Mouse (Mus musculus): Measurements from ENCODE around the gene Chit1. TPM values are rescaled to one million over a fixed set of nuclear protein-coding genes. Genes with fewer than 3 reads are reported as not detected.

The Chit1 gene
- polyA plus RNA-seq, 3 experiments from 2014 or later = not detected

GRCm38 (mm10) chr1:134150745-134151144 lies 39.7 kb downstream of the Chit1 start:
- no peak for ATAC-seq

DNA sequence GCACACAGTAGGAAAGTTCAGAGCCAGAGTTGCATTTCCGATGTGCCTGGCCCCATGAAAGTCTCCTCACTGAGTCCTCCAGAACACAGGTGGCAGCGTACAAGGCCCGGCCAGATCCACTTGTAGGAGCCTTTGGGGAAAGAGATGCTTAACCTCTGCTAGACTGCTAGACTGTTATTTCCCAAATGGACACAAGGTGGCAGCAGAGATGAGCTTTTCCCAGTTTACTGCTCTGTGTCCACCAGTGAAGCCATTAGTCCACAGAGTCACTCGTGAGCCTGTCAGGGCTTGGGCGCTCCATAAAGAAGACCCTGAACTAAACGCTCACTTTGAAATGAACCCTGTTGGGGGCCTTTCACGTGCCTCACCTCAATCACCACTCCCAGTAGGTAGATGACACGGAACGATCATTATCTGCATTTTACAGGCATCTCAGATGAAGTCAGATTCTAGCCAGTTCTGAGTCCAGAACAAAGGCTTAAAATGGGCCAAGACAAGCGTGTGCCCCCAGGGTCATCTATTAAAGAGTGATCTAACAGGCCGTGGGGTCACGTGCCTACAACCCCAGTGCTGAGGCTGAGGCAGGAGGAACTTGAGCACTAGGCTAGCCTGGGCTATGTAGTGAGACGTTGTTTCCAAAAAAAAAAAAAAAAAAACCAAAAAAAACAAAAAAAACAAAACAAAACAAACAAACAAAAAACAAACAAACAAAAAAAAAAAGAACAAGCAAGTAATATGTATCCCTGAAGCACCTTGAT lies 40.8 kb downstream of the Chit1 start:
- peak; percentile 46 for ATAC-seq

GRCm38 (mm10) chr1:134152626-134153590 lies 41.9 kb downstream of the Chit1 start:
- ATAC-seq = no peak

DNA sequence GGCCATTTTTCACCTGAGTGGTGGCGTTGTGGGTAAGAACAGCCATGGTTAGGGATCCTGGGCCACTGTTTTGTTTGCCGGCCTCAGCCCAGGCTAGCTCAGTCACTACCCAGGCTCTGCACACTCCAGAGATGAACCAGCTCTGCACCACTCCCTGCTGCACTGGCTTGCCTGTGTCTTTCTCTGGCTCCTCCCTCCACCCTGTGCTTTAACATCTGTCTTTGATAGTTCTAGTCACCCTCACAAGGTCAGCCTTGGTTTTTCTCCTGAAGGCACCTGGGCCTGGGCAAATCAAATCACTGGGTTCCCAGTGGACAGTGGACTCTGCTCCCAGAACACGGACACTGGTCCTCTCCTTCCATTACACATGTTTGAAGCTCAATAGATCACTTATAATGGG lies 43.1 kb downstream of the Chit1 start:
- no peak for ATAC-seq

DNA sequence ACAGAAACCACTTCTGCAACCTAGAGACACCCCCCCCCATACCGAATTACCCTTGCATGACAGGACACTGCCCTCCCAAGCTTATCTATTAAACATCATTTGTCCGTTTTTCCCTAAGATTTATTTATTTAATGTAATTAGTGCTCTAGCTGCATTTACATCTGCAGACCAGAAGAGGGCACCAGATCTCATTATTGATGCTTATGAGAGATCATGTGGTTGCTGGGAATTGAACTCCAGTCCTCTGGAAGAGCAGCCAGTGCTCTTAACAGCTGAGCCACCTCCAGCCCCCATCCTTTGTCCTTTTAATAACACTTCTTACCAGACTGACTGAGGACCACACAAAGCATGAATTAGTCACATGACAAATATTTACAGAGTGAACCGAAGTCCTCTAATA lies 43.6 kb downstream of the Chit1 start:
- no peak for ATAC-seq

DNA sequence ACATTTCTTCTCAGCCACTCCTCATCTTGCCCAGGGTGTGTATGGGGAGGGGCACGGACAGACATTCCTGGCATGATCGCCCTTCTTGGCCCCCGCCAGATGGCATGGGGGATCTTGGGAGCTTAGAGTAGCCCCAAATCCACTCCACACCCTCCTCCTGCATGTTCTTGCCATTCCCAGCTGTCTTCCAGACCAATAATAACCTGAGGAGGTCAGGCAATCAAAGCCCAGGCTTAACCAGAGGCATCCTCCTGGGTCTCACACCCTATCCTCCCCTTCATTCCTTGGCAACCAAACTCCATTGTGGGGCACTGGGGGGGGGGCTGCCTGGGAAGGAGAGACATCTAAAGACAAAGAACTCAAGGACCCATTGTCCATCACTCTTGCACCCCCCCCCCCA lies 49.4 kb downstream of the Chit1 start:
- no peak for ATAC-seq

DNA sequence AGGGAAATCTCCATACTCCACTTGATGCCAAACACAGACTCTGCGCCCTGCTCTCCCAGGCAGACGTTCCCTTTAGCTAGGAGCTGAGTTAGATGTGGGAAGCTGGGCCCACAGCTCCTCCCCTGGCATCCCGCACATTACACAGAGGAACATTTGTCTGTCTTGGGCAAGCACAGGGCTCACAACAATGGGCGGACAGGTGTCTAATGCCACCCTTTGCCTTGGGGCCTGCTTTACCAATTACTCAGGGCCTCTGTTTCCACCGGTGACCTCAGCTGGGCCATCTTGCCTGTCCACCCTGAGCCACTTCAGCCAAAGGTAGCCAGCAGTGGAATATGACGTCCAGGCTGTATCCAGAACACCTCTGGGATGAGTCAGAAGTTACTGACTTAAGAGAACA lies 50.4 kb downstream of the Chit1 start:
- no peak for ATAC-seq

- no peak for ATAC-seq
These were observed 51.6 kb downstream of the Chit1 start for GRCm38 (mm10) chr1:134162510-134163225.

- ATAC-seq = no peak
These were observed 52.4 kb downstream of the Chit1 start for GRCm38 (mm10) chr1:134163476-134163875.

- ATAC-seq = no peak
These were observed 53.4 kb downstream of the Chit1 start for GRCm38 (mm10) chr1:134164454-134164853.

- ATAC-seq = no peak
These were observed 55.5 kb downstream of the Chit1 start for GRCm38 (mm10) chr1:134166547-134166946.

GRCm38 (mm10) chr1:134167416-134168305 lies 56.6 kb downstream of the Chit1 start:
- no peak for ATAC-seq

GRCm38 (mm10) chr1:134168567-134168966 lies 57.5 kb downstream of the Chit1 start:
- ATAC-seq = no peak

GRCm38 (mm10) chr1:134168985-134169697 lies 58.1 kb downstream of the Chit1 start:
- no peak for ATAC-seq

DNA sequence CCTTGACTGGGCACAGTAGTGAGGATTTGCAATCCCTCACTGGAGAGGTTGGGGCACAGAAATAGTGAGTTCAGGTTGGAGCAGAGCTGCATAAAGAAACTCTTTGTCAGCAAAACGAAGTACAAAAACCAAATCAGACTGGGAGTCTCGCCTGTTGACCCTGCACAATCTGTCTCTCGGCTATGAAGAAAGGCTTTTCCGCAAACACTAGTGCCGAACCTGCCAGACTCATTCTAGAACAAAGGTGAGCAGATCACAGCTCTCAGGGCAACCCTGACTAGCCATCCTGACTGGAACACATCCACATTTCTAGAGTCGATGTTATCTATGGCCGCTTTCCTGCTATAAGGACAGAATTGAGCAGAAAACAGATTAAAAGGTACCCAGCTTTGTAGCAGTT lies 62.0 kb downstream of the Chit1 start:
- ATAC-seq = no peak

- ATAC-seq = no peak
These were observed 66.9 kb downstream of the Chit1 start for GRCm38 (mm10) chr1:134177976-134178375.

- no peak for ATAC-seq
These were observed 71.0 kb downstream of the Chit1 start, which contains the start of gene Chil1 for GRCm38 (mm10) chr1:134182025-134182424. Gene Chil1, plus strand, starts transcription at chr1:134182176.

DNA sequence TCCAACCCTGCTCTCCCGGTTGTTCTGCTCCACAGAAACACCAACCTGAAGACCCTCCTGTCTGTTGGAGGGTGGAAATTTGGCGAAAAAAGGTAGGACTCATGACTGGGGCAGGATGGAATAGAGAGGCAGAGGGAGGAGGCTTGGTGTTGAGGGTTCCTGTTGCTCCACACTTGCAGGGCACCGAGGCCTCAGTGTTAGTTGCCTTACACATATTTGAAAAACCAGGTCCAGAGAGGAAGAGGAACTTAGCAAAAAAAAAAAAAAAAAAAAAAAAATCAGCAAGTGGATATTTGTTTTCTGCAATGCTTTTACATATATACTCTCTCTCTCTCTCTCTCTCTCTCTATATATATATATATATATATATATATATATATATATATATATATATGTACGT lies 73.0 kb downstream of the Chit1 start:
- ATAC-seq = no peak

- no peak for ATAC-seq
These were observed 77.2 kb downstream of the Chit1 start for GRCm38 (mm10) chr1:134188217-134188616.

- ATAC-seq = peak; percentile 41
These were observed 78.1 kb downstream of the Chit1 start for GRCm38 (mm10) chr1:134188989-134189729.
